Mouse (Mus musculus) CH12.LX (cell line): ENCODE results near the gene Rpl38. TPM values are rescaled to one million over a fixed set of nuclear protein-coding genes. Genes with fewer than 3 reads are reported as not detected.

Source experiments
- DNase-seq: peaks from one replicate; pipeline ENCODE4 v3.0.0-alpha.2; 2013; ENCODE audit errors: extremely low read depth
- H3K27ac ChIP-seq: 2 replicates; pipeline ENCODE4 v1.5.1; 2012; ENCODE audit warnings: low read depth, mild to moderate bottlenecking, control low read depth, moderate library complexity; ENCODE audit not compliant: insufficient read depth
- H3K27me3 ChIP-seq: replicated peaks from 2 replicates; pipeline ENCODE3; 2012; ENCODE audit warnings: inconsistent platforms
- H3K36me3 ChIP-seq, 2 experiments: replicated peaks in 1 of 2; 2 replicates each; pipeline versions ENCODE3 to v1.6.1; 2012; ENCODE audit warnings: inconsistent platforms in 1 of 2, low read length in 1 of 2, mild to moderate bottlenecking in 1 of 2, mixed read lengths in 1 of 2, moderate library complexity in 1 of 2; ENCODE audit not compliant: control insufficient read depth in 1 of 2, insufficient read depth in 1 of 2
- H3K4me1 ChIP-seq, 2 experiments: 2 replicates each; pipeline ENCODE4 v1.6.1; 2012; ENCODE audit warnings: inconsistent platforms in 1 of 2, moderate library complexity in 1 of 2; ENCODE audit not compliant: insufficient read depth in 2 of 2, control insufficient read depth in 1 of 2
- H3K4me2 ChIP-seq: 2 replicates; pipeline ENCODE4 v1.6.1; 2012; ENCODE audit warnings: low read depth, mild to moderate bottlenecking, control low read depth; ENCODE audit not compliant: poor library complexity, insufficient read depth, severe bottlenecking
- H3K4me3 ChIP-seq, 3 experiments: fragments of 150-350 bp in 1 of 3; sonication (generic) in 1 of 3; replicated peaks in 1 of 3; 2 replicates each; pipeline versions ENCODE3 to v1.5.1; 2011 to 2012; ENCODE audit warnings: low read depth in 2 of 3, low read length in 2 of 3, mild to moderate bottlenecking in 2 of 3, moderate library complexity in 2 of 3, control low read depth in 1 of 3, improper control_type of control experiment in 1 of 3, inconsistent platforms in 1 of 3, mixed read lengths in 1 of 3; ENCODE audit not compliant: poor library complexity in 1 of 3
- H3K79me2 ChIP-seq: replicated peaks from 2 replicates; pipeline ENCODE4 v1.6.1; 2012; ENCODE audit warnings: mild to moderate bottlenecking, moderate library complexity; ENCODE audit not compliant: control insufficient read depth, poor library complexity, insufficient read depth, severe bottlenecking; ENCODE audit errors: extremely low read depth
- H3K9ac ChIP-seq: 2 replicates; pipeline ENCODE4 v1.6.1; 2012; ENCODE audit warnings: low read depth, mild to moderate bottlenecking, control low read depth, moderate library complexity; ENCODE audit not compliant: insufficient read depth
- H3K9me3 ChIP-seq: replicated peaks from 2 replicates; pipeline ENCODE3; 2012; ENCODE audit warnings: low read length, inconsistent platforms, mixed read lengths
- CHD1 ChIP-seq: IDR thresholded peaks from 2 replicates; pipeline ENCODE4 v1.6.1; 2012; ENCODE audit warnings: low read depth, low read length, improper control_type of control experiment, inconsistent platforms
- CHD2 ChIP-seq: IDR thresholded peaks from 2 replicates; pipeline ENCODE4 v1.6.1; 2011; ENCODE audit warnings: low read length, improper control_type of control experiment
- CTCF ChIP-seq, 2 experiments: IDR thresholded peaks in 1 of 2; conservative IDR thresholded peaks in 1 of 2; 2 replicates each; pipeline ENCODE4 v1.5.1; 2011 to 2012; ENCODE audit warnings: low read depth in 2 of 2, low read length in 2 of 2, improper control_type of control experiment in 1 of 2, inconsistent platforms in 1 of 2, mild to moderate bottlenecking in 1 of 2, moderate library complexity in 1 of 2
- E2F4 ChIP-seq: IDR thresholded peaks from 2 replicates; pipeline ENCODE4 v1.6.1; 2011; ENCODE audit warnings: low read depth, low read length, improper control_type of control experiment; ENCODE audit not compliant: insufficient replicate concordance
- EP300 ChIP-seq: IDR thresholded peaks from 2 replicates; pipeline ENCODE4 v1.6.1; 2011; ENCODE audit warnings: low read length, improper control_type of control experiment
- ETS1 ChIP-seq: conservative IDR thresholded peaks from 2 replicates; pipeline ENCODE4 v1.6.1; 2012; ENCODE audit warnings: low read depth, mild to moderate bottlenecking, inconsistent platforms, low read length, improper control_type of control experiment, moderate library complexity
- HCFC1 ChIP-seq: IDR thresholded peaks from 2 replicates; pipeline ENCODE4 v1.6.1; 2012; ENCODE audit warnings: low read depth, mild to moderate bottlenecking, inconsistent platforms, low read length, improper control_type of control experiment
- IRF4 ChIP-seq: IDR thresholded peaks from 2 replicates; pipeline ENCODE4 v1.6.1; 2014; ENCODE audit warnings: low read depth, mild to moderate bottlenecking, inconsistent platforms, low read length, improper control_type of control experiment
- MAZ ChIP-seq: IDR thresholded peaks from 2 replicates; pipeline ENCODE4 v1.6.1; 2012; ENCODE audit warnings: low read depth, mild to moderate bottlenecking, inconsistent platforms, low read length, improper control_type of control experiment, moderate library complexity
- MEF2A ChIP-seq: IDR thresholded peaks from 2 replicates; pipeline ENCODE4 v1.6.1; 2014; ENCODE audit warnings: low read depth, mild to moderate bottlenecking, inconsistent platforms, low read length, improper control_type of control experiment, borderline replicate concordance
- MXI1 ChIP-seq: IDR thresholded peaks from 2 replicates; pipeline ENCODE4 v1.6.1; 2011; ENCODE audit warnings: mild to moderate bottlenecking, low read depth, low read length, improper control_type of control experiment
- MYC ChIP-seq: IDR thresholded peaks from 2 replicates; pipeline ENCODE4 v1.6.1; 2011; ENCODE audit warnings: low read depth, mild to moderate bottlenecking, improper control_type of control experiment, low read length
- NELFE ChIP-seq: IDR thresholded peaks from 2 replicates; pipeline ENCODE4 v1.6.1; 2011; ENCODE audit warnings: low read depth, low read length, improper control_type of control experiment
- PAX5 ChIP-seq: IDR thresholded peaks from 2 replicates; pipeline ENCODE4 v1.6.1; 2012; ENCODE audit warnings: low read length, inconsistent platforms, mixed read lengths
- POLR2A ChIP-seq: IDR thresholded peaks from 2 replicates; pipeline ENCODE4 v1.6.1; 2011; ENCODE audit warnings: low read depth, mild to moderate bottlenecking, improper control_type of control experiment, low read length
- POLR2AphosphoS2 ChIP-seq: IDR thresholded peaks from 2 replicates; pipeline ENCODE4 v1.6.1; 2011; ENCODE audit warnings: low read depth, low read length, improper control_type of control experiment
- RAD21 ChIP-seq: IDR thresholded peaks from 2 replicates; pipeline ENCODE4 v1.6.1; 2011; ENCODE audit warnings: low read depth, mild to moderate bottlenecking, low read length, improper control_type of control experiment, moderate library complexity
- SIN3A ChIP-seq: IDR thresholded peaks from 2 replicates; pipeline ENCODE4 v1.6.1; 2012; ENCODE audit warnings: low read length, improper control_type of control experiment, inconsistent platforms
- SMC3 ChIP-seq: IDR thresholded peaks from 2 replicates; pipeline ENCODE4 v1.6.1; 2011; ENCODE audit warnings: low read depth, low read length, improper control_type of control experiment
- TBP ChIP-seq: conservative IDR thresholded peaks from 2 replicates; pipeline ENCODE4 v1.6.1; 2011; ENCODE audit warnings: low read depth, low read length, improper control_type of control experiment
- UBTF ChIP-seq: IDR thresholded peaks from 2 replicates; pipeline ENCODE4 v1.6.1; 2012; ENCODE audit warnings: low read depth, mild to moderate bottlenecking, inconsistent platforms, low read length, improper control_type of control experiment, moderate library complexity
- USF1 ChIP-seq: IDR thresholded peaks from 2 replicates; pipeline ENCODE4 v1.6.1; 2014; ENCODE audit warnings: low read depth, mild to moderate bottlenecking, inconsistent platforms, low read length, improper control_type of control experiment
- USF2 ChIP-seq: conservative IDR thresholded peaks from 2 replicates; pipeline ENCODE4 v1.6.1; 2011; ENCODE audit warnings: low read depth, low read length, improper control_type of control experiment
- ZC3H11A ChIP-seq: IDR thresholded peaks from 2 replicates; pipeline ENCODE4 v1.6.1; 2012; ENCODE audit warnings: low read depth, mild to moderate bottlenecking, inconsistent platforms, low read length, improper control_type of control experiment
- ZMIZ1 ChIP-seq: IDR thresholded peaks from 2 replicates; pipeline ENCODE4 v1.6.1; 2012; ENCODE audit warnings: low read depth, mild to moderate bottlenecking, inconsistent platforms, low read length, improper control_type of control experiment
- ZNF384 ChIP-seq: IDR thresholded peaks from 2 replicates; pipeline ENCODE4 v1.6.1; 2012; ENCODE audit warnings: low read depth, low read length, improper control_type of control experiment, inconsistent platforms
- dilution Hi-C: fragments of 300-500 bp; cut with MboI; formaldehyde crosslinking; loops from 2 replicates; pipeline ENCODE4 v1.14.3; 2020; ENCODE audit warnings: low sequenced_read_pairs; ENCODE audit not compliant: extremely low pct_unique_long_range_greater_than_20kb, extremely low pct_ligation_motif_present
- in situ Hi-C: fragments of 300-500 bp; cut with MboI; formaldehyde crosslinking; loops from 3 replicates; pipeline ENCODE4 v1.14.3; 2019; ENCODE audit warnings: low sequenced_read_pairs, low pct_ligation_motif_present, low pct_unique_long_range_greater_than_20kb, mixed read lengths
- polyA plus RNA-seq: library from polyadenylated mRNA; unstranded; fragments of >175 nt; gene quantifications from 2 replicates; pipeline ENCODE4 v1.2.1, GENCODE M21; 2012; ENCODE audit warnings: low read depth; ENCODE audit not compliant: insufficient read length
- total RNA-seq, 2 experiments: library from RNA; depleted of rRNA; stranded (reverse); fragments of 300-350 nt in 1 of 2; fragments of >200 nt in 1 of 2; gene quantifications; 2 replicates each; pipeline ENCODE4 v1.2.3; 2012 to 2014

Rpl38 gene
- total and polyA plus RNA-seq, 3 experiments, result 1,435 to 5,556 (median 4,204) TPM

DNA sequence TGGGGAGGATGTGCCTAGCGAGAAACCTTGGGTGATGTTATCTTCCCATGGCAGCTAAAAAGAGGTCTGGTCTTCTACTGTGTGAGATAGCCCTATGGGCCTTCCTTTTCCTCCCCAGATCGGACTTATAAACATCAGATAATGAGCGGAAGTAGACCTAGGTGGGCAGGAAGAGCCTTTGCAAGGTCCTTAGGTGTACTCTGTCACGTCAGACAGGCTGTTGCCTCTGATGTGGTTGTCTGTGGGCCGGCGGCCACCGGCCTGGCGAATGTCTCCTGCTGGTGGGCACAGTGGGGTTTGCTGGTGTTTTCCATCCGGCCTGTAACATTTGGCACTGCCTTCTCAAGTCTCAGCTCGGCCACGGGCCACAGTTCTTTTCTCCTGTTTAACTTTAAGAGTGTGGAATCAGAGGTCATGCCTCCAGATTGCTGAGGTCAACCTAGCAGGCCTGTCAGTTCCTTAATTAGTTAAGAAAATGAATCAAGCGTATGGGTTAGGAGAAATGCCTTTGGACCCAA is 1.4 kb downstream of the Rpl38 start:
- Histone ChIP-seq H3K9me3 (no peaks in the 10 kb centered on the region), H3K4me2 (peak overlapping the region; percentile 92), H3K36me3 (peaks cover 44 to 55% of the 10 kb centered on the region in 2 experiments), H3K4me3 (peak overlapping the region; percentile 76 to 97 (median 78)), H3K27me3 (peaks cover 17% of the 10 kb centered on the region), H3K9ac (peak overlapping the region; percentile 91), H3K27ac (peak overlapping the region; percentile 22; the same call in 1 of the 2 replicates), H3K79me2 (peaks cover 32% of the 10 kb centered on the region), H3K4me1 (peaks cover 12 to 54% of the 10 kb centered on the region in 2 experiments)
- DNase-seq, result peak; percentile 53
- in situ Hi-C loops (loop anchor here (5.0 to 25.0 kb wide), 2 partner anchors 63 to 957 kb away; partner anchors contain the start of gene Cpsf4l), dilution Hi-C loops (no loop called here)
- peak; percentile 36 for TF ChIP-seq POLR2A
- peak; percentile 77 for TF ChIP-seq SIN3A
- TF ChIP-seq IRF4, result no peak
- TF ChIP-seq UBTF, result 0 out of 2 replicates have a peak, but pooled peaks have one; percentile 39
- peak; percentile 33; the same call in 1 of the 2 replicates for TF ChIP-seq HCFC1
- no peak for TF ChIP-seq RAD21
- TF ChIP-seq MEF2A, result no peak
- TF ChIP-seq ETS1, result no peak
- TF ChIP-seq MXI1, result peak; percentile 73
- TF ChIP-seq E2F4, result no peak
- no peak for TF ChIP-seq CHD2
- peak; percentile 73 for TF ChIP-seq MYC
- TF ChIP-seq POLR2AphosphoS2, result peak; percentile 62; the same call in 1 of the 2 replicates
- TF ChIP-seq CHD1, result no peak
- peak; percentile 26; the same call in 1 of the 2 replicates for TF ChIP-seq NELFE
- TF ChIP-seq EP300, result no peak
- no peak for TF ChIP-seq CTCF (conservative IDR thresholded peaks at IDR 0.05 in 1 of 2, IDR thresholded peaks at IDR 0.05 in 1 of 2; ENCODE audit: low read depth in 2 of 2, low read length in 2 of 2)
- no peak for TF ChIP-seq USF2
- TF ChIP-seq USF1, result no peak
- no peak for TF ChIP-seq MAZ
- TF ChIP-seq ZNF384, result no peak
- no peak for TF ChIP-seq ZC3H11A
- TF ChIP-seq TBP, result no peak
- 0 out of 2 replicates have a peak, but pooled peaks have one; percentile 58 for TF ChIP-seq ZMIZ1
- no peak for TF ChIP-seq SMC3
- no peak for TF ChIP-seq PAX5
